Mouse (Mus musculus): ENCODE results near the gene Vsig10l.

Gene Vsig10l

DNA sequence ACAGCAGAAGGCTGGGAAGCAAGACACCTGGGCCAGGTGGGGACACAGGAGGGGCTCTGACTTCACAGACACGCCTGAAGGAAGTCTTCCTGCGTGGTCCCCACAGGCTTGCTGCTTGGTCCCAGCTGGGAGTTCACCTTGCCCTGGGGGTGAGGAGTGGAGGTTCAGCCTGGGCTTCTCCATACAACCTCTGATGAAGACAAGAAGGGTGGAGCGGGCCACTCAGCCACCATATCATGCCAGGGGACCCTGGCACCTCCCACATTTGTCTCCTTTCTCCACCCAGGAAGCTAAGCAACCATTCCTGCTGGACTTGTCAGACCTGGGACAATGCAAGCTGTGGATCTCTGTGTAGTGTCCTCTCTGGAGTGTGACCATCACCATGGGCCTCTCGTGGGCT, at the start of gene Vsig10l:
TSS of gene Vsig10l (plus strand) at position 301 of the 400 bp plus-strand sequence.
- no peak for DNase-seq (ENCODE audit: low spot score in 2 of 2)

DNA sequence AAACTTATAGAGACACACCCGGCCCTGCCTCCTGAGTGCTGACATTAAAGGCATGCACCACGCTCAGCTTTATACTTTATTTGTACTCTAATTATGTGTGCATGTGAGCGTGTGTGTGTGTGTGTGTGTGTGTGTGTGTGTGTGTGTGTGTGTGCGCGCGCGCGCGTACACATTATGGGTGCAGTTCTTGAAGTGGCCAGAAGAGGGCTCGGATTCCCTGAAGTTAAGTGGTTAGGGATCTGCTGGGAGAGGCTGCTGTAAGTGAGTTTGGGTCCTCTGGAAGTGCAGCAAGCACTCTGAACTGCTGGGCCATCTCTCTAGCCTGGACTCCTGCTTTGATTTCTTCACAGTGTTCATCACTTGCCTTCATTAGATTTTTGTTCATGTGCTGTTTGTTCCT, 45.7 kb upstream of the Vsig10l start:
- no peak for DNase-seq (ENCODE audit: low spot score in 2 of 2)

DNA sequence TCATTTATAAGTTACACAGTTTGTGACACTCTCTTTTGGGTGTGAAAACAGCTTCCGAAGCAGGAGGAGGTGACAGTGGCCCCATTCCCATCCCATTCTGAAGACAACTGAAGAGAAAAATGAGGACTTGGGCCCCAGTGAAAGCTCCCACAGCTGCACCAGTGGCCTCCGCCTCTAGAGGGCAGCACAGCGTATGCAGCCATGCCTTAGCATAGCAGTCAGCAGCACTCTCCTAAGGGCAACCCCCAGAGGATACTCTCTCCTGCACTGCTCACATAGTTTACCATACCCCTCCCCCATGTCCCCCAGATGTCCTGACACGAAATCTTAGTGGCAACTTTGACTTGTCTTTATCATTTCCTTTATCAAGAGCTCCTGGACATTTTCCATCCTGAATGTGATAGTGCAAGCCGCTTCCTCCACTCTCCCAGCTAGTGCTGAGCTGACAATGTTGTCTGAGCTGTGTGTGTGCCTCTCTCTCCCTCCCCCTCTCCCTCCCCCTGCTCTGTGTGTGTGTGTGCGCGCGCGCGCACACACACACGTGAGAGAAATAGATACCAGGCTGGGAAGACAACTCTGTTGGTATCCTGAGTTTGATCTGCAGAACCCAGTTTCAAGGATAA, 39.8 kb upstream of the Vsig10l start:
- DNase-seq (ENCODE audit: low spot score in 2 of 2) = peak; percentile 68 to 84

DNA sequence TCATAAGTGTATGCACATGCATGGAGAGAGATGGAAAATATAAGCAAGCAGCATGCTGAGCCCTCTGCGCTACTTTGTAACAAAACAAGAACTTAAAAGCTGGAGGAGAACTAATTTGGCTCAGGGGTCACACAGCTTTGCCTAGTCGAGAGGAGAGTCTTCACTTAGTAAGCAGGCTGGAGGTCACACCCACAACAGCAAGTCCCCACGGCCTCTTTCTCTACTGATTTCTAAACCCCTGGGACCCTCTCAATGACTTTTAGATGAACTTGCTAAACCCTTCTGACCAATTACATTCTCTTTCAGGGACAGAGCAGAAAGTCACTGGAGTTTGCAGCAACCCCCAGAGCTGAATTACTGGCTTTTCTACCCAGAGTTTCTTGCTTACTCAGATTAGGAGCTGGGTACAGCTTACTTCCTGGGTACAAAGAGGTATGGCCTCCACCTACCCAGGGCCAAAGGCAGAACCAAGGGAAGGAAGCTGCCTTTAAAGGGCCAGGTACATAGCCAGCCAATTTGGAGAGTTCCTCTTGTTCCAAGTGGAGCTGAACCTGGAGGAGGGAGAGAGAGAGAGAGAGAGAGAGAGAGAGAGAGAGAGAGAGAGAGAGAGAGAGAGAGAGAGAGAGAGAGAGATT, 38.8 kb upstream of the Vsig10l start:
- DNase-seq (ENCODE audit: low spot score in 2 of 2) = no peak

DNA sequence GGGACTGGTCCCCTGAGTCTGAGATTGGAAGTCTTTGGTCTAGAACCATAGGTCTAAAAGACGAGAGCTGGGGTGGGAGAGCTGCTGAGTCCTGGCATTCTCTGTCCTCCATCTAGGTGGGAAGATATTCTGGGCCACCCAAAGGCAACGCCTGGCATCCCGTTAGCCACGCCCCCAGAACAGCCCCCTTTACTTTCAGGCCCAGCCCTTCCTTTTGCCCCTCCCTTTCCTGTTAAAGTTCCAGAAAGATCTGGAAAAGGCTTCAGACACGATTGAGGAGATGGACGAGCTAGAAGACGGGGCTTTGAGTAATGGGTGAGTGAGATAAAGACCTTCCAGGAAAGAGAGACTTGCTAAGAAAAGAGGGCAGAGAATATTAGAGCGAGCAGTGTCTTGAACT, 35.5 kb upstream of the Vsig10l start, which contains the start of gene Lim2:
TSS of gene Lim2 (plus strand) at position 265 of the 400 bp plus-strand sequence.
- DNase-seq (ENCODE audit: low spot score in 2 of 2) = no peak

DNA sequence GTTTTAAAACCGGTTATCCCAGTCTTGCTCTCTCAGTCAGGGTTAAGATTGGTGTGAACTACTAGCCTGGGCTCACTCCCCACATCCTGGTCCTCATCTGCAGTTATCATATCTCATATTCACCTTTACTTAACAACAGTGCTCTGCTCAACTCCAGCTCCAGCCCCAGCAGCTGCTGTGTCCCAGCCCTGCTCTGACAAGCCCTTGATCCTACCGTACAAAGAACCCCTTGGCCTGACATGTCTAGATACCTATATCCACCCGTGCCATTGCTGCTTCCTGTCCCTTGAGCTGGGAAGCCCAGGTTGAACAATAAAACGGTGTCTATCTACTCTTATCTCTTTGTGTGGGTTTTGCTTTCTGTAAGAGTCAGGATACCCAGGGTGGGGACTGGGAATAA, 33.5 kb upstream of the Vsig10l start:
- no peak for DNase-seq (ENCODE audit: low spot score in 2 of 2)

DNA sequence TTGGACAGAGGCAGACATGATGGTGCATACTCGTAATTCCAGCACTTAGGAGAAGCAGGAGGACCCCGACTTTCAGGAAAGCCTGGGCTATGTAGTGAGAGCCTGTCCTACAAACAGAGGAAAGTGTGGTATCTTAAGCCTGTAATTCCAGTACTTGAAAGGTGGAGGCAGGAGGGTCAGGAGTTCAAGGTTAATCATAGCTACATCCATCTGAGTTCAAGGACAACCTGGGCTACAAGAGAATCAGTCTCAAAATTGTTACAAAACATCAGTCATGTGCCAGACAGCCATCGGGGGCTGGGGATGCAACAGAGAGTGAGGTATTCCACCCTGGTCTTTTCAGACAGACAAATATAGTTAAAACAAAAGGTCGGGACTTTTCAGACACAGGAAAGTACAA, 30.1 kb upstream of the Vsig10l start:
- DNase-seq (ENCODE audit: low spot score in 2 of 2) = no peak

DNA sequence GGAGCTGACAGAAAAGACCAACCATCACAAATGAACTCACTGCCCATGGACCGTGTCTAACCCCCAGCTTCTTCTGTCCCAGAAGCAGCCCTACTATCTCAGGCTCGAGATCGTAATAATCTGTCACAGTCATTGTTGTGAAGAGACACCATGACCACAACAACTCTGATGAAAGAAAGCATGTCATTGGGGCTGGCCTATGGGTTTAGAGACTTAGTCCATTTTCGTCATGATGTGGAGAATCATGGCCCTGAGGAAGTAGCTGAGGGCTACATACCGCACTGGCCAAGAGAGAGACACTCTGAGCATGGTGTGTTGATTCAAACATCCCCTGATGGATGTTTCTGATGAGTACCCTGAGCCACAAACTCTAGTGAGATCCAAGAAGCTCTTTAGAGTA, 28.3 kb upstream of the Vsig10l start:
- DNase-seq (ENCODE audit: low spot score in 2 of 2) = no peak

DNA sequence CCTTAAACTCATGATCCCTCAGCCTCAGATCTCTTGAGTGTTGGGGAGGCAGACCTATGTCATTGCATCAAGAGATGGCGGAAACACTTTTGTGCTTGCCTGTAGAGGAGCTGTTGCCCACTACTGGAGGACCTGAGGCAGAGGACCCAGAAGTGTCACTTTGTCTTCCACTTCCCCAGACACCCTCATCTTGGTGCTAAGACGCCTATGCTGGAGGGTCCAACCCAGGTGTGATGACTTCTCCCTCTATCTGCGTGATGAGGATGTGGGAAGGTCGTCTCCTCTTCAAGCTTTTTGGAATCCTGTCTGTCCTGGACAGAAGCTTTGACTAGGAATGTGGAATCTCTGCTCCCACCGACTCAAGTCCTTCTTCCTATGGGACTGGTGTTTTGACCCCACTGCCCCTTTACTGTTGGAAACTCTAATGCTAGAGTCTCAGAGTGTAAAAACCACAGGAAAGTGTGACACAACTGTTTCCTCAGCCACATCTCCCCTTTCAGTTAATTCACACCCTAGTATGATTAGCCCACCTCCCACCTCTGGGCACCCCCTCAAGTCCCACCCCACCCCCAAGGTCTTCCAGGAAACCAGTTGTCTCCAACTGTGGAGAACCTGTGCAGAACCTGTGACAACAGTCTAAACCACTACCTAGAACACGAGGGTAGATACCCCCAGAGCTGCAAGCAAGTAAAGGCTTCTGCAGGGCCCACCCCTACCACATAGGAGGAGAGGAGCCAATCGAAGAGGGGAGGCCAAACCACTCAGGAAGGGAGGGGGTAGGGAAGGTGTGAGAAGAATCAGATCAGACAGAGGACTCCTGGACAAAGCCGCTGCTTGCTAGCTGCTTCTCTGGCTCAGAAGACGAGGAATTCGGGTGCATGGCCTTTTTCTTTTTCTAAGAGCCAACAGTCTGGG, 26.4 kb upstream of the Vsig10l start, which contains the start of gene Nkg7:
TSS of gene Nkg7 (plus strand) at position 733 of the 915 bp plus-strand sequence.
- no peak for DNase-seq (ENCODE audit: low spot score in 2 of 2)

DNA sequence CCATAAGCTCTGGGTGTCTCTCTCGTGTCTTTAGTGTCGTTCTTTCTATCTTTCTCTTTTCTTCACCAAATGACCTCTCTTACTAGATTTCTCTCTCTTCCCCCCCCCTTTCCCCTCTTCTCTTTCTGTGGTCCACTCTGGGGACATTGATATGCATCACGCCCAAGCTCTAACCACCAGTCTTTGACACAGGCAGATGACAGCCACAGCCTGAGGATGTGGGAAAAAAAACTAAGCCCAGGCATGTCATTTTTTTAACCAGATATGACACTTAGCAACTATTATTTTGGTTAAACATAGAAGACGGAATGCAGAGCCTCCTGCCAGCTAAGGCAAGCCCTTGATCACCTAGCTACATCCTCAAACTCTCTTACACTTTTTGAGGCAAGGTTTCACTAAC, 24.3 kb upstream of the Vsig10l start:
- DNase-seq (ENCODE audit: low spot score in 2 of 2) = no peak

DNA sequence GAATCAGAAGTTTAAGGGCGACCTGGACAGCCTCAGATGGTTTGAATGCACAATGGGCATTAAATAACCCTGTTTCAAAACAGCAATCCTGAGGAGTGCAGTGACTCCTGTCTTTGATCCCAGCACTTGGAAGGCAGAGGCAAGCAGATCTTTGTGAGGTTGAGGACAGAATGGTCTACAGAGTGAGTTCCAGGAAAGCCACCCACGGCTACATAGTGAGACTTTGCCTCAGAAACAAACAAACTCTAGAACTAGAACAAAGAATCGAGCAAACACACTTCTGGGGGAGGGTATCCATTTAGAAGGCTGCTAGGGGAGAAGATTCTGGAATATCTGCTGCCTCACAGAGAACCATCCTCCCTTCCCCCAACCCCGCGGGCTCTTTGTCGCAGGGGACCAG, 22.5 kb upstream of the Vsig10l start, which contains the start of gene Cldnd2:
TSS of gene Cldnd2 (plus strand) at position 301 of the 400 bp plus-strand sequence.
- DNase-seq (ENCODE audit: low spot score in 2 of 2) = no peak

DNA sequence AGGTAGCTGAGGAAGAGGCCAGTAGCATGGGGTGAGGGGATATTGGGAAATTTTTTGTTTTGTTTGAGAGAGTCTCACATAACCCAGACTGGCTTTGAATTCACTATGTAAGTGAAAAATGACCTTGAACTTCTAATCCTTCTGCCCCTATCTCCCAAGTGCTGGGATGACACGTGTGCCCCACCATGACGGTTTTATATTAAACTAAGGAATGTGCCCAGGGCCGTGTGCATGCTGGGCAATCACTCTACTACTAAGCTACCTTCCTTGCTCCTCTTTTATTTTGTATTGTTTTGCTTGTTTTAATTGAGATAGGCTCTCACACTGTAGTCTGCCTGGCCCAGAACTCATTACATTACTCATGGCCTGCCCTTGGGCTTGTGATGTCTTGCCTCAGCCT, 21.9 kb upstream of the Vsig10l start:
- DNase-seq (ENCODE audit: low spot score in 2 of 2) = no peak

DNA sequence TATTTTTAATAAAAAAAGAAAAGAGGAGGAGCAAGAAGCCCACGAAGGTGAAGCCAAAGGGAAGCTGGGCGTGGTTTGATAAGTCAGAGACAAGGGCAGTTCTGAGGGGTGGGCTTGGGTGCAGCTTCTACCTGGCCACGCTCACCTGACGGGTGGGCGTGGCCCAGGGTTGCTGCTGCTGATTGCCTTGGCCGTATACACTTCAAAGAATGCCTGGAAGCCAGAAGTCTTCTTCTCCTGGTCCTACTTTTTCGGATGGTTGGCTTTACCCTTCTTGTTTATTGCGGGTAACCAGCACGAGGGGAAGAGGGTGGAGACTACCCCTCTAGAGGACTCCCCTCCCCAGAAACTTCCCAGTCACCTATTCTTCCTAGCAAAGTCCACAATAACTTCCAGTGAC, 20.3 kb upstream of the Vsig10l start:
- no peak for DNase-seq (ENCODE audit: low spot score in 2 of 2)

DNA sequence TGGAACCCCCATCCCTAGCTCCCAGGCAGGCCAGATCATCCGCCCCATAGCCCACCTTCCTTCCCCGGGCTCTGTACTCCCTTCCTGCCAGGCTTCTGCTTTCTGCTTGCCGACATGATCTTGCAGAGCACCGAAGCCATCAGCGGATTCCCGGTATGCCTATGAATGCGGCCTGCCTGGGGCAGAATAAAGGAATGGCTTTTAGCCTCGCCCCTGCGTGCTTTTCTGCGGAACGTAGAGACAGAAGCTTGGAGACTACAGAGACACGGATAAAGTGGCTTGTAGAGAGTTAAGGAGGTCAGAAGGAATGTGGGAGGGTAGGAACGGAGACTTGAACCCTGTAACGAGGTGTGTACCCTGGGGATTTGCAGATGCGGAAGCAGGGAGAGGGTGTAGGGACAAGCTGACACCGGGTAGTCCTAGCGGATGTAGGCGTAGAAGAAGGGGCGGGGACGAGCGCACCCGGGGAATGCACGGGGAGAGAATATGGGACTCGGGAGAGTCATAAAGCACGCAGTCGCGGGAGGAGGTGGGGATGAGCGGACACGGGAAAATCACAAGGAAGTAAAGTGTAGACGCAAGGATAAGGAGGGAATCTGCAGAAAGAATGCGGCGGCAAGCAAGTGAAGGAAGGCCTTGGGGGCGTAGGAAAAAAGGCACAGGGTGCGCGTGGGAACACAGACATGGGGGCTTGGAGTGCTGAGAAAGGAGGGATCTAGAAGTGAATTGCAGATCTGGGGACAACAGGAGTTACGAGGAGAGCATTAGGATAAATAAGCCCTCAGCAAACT, 19.6 kb upstream of the Vsig10l start:
- peak; percentile 76 to 81 for DNase-seq (ENCODE audit: low spot score in 2 of 2)

DNA sequence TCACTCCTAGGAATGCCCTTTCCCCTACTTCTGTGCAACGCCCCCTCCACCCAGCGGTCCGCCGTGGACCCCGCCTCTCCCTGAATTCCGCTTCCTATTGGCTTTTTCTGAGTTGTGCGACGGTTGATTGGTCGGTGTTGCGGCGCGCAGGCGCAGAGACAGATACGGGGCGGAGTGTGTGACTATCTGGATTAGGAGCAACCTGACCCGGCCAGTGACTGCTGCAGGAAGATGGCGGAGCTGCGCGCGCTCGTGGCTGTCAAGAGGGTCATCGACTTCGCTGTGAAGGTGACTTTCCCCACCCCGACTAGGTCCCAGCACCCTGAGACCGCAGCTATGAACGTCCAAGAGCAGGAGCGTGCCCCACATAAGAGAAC, 19.0 kb upstream of the Vsig10l start, which contains the start of the genes Etfb and Gm45233:
TSS of gene Etfb (plus strand) at position 167 of the 377 bp plus-strand sequence.
TSS of gene Gm45233 (plus strand) at position 212 of the 377 bp plus-strand sequence.
- peak; percentile 79 to 94 for DNase-seq (ENCODE audit: low spot score in 2 of 2)

DNA sequence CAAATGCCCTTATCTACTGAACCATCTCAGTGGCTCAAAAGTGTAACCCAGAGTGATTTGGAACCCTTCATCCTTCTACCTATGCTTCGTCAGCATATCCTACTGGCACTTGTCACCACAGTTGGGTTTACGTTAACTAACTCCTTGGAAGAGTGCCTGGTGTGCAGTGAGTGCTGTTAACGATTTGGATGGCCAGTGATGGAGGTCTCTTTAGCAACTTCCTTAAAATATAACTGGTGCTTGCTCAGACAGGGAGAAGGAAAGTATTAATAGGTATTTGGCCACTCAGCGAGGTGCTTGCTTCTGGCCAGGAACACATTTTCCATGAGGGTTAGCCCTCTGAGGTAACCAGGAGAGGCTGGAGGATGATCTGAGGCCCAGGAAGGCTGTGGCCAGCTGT, 15.2 kb upstream of the Vsig10l start:
- no peak for DNase-seq (ENCODE audit: low spot score in 2 of 2)

DNA sequence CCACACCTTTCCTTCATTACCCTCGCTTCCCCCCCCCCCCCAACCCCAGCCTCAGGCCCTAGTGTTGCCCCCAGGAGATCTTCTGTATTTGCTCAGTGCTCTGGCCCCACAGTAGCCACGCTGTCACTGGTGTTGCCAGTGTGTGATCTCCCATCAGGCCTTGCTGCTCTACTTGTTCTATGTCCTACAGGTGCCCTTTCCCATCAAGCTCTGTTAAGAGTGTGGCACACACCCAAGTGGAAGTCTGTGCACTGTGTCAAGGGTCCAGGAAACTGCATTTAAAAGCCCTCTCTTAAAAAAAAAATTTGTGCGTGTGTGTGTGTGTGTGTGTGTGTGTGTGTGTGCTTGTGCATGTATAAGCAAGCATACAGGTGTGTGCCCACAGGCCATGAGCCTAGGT, 14.7 kb upstream of the Vsig10l start:
- DNase-seq (ENCODE audit: low spot score in 2 of 2) = no peak

DNA sequence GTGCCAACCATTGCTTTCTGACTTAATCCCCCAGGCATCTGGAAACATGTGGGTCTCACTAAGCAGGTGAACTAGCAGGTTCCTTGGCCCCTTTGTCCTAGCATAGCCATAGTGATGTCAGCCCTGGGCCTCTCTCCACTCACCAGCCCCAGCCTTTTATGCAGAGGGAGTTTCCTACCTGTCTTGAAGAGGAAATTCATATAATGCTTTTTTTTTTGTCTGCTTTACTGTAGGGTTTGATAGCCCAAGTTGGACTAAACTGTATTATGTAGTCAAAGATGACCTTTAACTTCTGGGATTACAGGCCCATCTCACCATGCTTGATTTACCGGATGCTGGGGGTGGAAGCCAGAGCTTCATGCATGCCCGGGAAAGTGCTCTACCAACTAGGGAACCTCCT, 13.1 kb upstream of the Vsig10l start:
- no peak for DNase-seq (ENCODE audit: low spot score in 2 of 2)

DNA sequence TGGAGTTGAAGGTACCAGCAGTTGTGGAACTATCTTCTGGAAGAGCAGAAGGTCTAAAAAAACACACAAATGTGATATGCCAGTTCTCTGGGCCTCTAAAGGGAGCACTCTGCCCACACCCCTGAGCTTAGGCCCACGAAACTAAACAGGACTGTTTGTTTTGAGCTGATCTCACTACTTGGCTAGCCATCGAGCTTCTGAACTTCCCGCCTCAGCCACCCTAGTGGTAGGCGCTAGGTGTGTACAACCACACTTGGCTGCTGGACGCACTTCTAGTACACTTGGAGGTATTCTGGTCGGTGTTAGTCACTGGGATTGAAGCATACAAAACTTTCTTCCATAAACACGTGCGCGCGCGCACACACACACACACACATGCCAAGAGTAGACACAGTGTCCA, 11.2 kb upstream of the Vsig10l start:
- DNase-seq (ENCODE audit: low spot score in 2 of 2) = no peak

DNA sequence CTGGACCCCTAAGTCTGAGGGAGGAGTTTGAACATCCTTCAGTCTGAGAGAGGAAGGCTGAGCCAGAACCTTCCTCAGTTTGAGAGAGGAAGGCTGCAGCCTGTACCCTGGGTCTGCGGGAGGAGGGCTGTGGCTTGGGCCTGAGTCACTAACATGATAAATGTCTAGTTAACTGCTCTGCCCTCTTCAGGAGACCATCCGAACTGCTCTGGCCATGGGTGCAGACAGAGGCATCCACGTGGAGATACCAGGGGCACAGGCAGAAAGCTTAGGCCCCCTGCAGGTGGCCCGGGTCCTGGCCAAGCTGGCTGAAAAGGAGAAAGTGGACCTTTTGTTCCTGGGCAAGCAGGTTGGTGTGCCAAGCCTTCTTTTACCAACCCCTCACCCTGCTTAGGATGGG, 10.3 kb upstream of the Vsig10l start:
- DNase-seq (ENCODE audit: low spot score in 2 of 2) = no peak

DNA sequence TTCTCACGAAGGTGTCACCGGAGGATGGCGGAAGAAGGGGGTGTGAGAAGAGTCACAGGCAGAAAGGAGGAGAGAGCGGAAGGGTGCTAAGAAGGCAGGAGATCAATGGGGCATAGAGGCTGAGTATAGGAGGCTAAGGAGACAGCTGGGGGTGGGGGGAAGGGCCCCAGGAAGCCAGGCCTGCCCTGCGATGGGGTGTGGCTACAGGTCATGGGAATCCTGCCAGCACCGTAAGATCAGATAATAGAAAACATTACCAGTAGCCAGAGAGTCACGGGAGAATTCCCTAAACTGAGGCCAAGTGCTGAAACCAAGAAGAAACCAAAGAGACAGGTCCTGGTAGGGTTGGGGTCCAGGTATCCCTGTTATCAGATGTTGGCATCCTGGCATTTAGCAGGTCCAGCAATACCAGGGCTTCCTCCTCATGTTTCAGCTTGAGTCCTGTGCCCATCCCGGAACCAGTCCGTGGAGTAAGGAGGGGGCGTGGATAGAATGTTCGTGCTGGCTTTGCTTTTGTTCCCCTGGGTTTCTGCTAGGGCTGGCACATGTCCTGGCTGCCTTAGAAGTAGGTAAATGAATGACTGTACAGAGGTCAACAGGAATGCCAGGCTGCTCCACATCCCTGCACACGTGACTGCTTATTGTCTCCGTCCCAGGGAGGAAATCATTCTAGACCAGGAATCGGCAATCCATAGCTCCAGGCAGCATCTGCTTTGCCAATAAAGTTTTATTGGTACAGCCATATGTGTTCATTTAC, 9.2 kb upstream of the Vsig10l start:
- DNase-seq (ENCODE audit: low spot score in 2 of 2) = no peak
